Mouse (Mus musculus) frontal cortex, postnatal 14 days (tissue): ENCODE data around the gene Dlg2.

Experiments
- DNase-seq, 2 experiments: peaks; one replicate each; pipeline ENCODE4 v3.0.0; 2022; ENCODE audit warnings: low spot score in 2 of 2

Dlg2 gene

GRCm38 (mm10) chr7:91897509-91897908 is 1421.0 kb downstream of the Dlg2 start:
- DNase-seq, result no peak

- DNase-seq, result no peak
Observed at GRCm38 (mm10) chr7:91902503-91902902, 1426.0 kb downstream of the Dlg2 start.

- DNase-seq, result no peak
Observed at GRCm38 (mm10) chr7:91916809-91917208, 1440.3 kb downstream of the Dlg2 start.

GRCm38 (mm10) chr7:91919099-91919498 is 1442.6 kb downstream of the Dlg2 start:
- DNase-seq, result no peak

GRCm38 (mm10) chr7:91919738-91920137 is 1443.3 kb downstream of the Dlg2 start:
- DNase-seq, result no peak

GRCm38 (mm10) chr7:91934881-91935597 is 1458.6 kb downstream of the Dlg2 start:
- peak; percentile 38 to 50 for DNase-seq

- DNase-seq, result no peak
Observed at GRCm38 (mm10) chr7:91936193-91936592, 1459.7 kb downstream of the Dlg2 start.

- no peak for DNase-seq
Observed at GRCm38 (mm10) chr7:91943224-91943623, 1466.8 kb downstream of the Dlg2 start.

GRCm38 (mm10) chr7:91955584-91955983 is 1479.1 kb downstream of the Dlg2 start:
- DNase-seq, result no peak

- DNase-seq, result no peak
Observed at GRCm38 (mm10) chr7:91962956-91963355, 1486.5 kb downstream of the Dlg2 start.

GRCm38 (mm10) chr7:91972970-91973369 is 1496.5 kb downstream of the Dlg2 start:
- no peak for DNase-seq

GRCm38 (mm10) chr7:92003769-92004455 is 1527.4 kb downstream of the Dlg2 start:
- DNase-seq, result no peak

GRCm38 (mm10) chr7:92005681-92006425 is 1529.4 kb downstream of the Dlg2 start:
- DNase-seq, result no peak

- DNase-seq, result no peak
Observed at GRCm38 (mm10) chr7:92008702-92009101, 1532.2 kb downstream of the Dlg2 start.

- DNase-seq, result no peak
Observed at GRCm38 (mm10) chr7:92024928-92025327, 1548.5 kb downstream of the Dlg2 start.

GRCm38 (mm10) chr7:92025465-92026056 is 1549.1 kb downstream of the Dlg2 start:
- no peak for DNase-seq

GRCm38 (mm10) chr7:92027049-92027448 is 1550.6 kb downstream of the Dlg2 start:
- DNase-seq, result peak in 1 of 2 experiments; percentile 51

- DNase-seq, result no peak
Observed at GRCm38 (mm10) chr7:92034256-92034655, 1557.8 kb downstream of the Dlg2 start.

GRCm38 (mm10) chr7:92040187-92040586 is 1563.7 kb downstream of the Dlg2 start:
- DNase-seq, result no peak

- no peak for DNase-seq
Observed at GRCm38 (mm10) chr7:92040785-92041411, 1564.4 kb downstream of the Dlg2 start.

GRCm38 (mm10) chr7:92044966-92045365 is 1568.5 kb downstream of the Dlg2 start:
- DNase-seq, result no peak

- no peak for DNase-seq
Observed at GRCm38 (mm10) chr7:92047271-92047670, 1570.8 kb downstream of the Dlg2 start.
